In genomic region chr9:49055333-49056205, GRCm38 (mm10) we compare ENCODE assay signal across 8 mouse cellular contexts. TPM values are rescaled to one million over a fixed set of nuclear protein-coding genes. Genes with fewer than 3 reads are reported as not detected.
DNase-seq lines count a peak whose midpoint lies in the region; ATAC-seq lines count a peak whose summit lies in the region.

Gene Zw10, plus strand, starts transcription at chr9:49055613.

- H3K4me1 ChIP-seq in heart, embryonic 10.5 days: peaks cover 6% of the 10 kb centered on the region; the same call in 1 of the 2 replicates
- peaks cover 17% of the 10 kb centered on the region for H3K4me1 ChIP-seq in kidney, embryonic 15.5 days

- peaks cover 23% of the 10 kb centered on the region for H3K36me3 ChIP-seq in heart, embryonic 10.5 days
- H3K36me3 ChIP-seq in kidney, embryonic 15.5 days: peaks cover 26% of the 10 kb centered on the region

- H3K27ac ChIP-seq in heart, embryonic 10.5 days: peak within 1 kb of the TSS; percentile 92
- peak within 1 kb of the TSS; percentile 63 for H3K27ac ChIP-seq in kidney, embryonic 15.5 days

- under 1% methylated on average over 53 of the region's 53 CpGs for WGBS in heart, embryonic 10.5 days
- under 1% methylated on average over 53 of the region's 53 CpGs for whole genome bisulfite sequencing in kidney, embryonic 15.5 days

- peak within 1 kb of the TSS; percentile 67 for H3K9ac ChIP-seq in kidney, embryonic 15.5 days

- peak within 1 kb of the TSS; percentile 85 for H3K4me3 ChIP-seq in heart, embryonic 10.5 days
- peak within 1 kb of the TSS; percentile 63 for H3K4me3 ChIP-seq in kidney, embryonic 15.5 days (replicated peaks)

- no peaks in the 10 kb centered on the region for H3K27me3 ChIP-seq in heart, embryonic 10.5 days (ENCODE audit: insufficient read depth, poor library complexity, severe bottlenecking)
- H3K27me3 ChIP-seq in kidney, embryonic 15.5 days: no peaks in the 10 kb centered on the region

- H3K9me3 ChIP-seq in heart, embryonic 10.5 days: no peaks in the 10 kb centered on the region
- H3K9me3 ChIP-seq in kidney, embryonic 15.5 days (replicated peaks): no peaks in the 10 kb centered on the region

- peak within 1 kb of the TSS; percentile 68 for H3K4me2 ChIP-seq in kidney, embryonic 15.5 days

- DNase-seq in B cell, adult 2 months: peak; percentile 90 to 91
- DNase-seq in brain, adult 2 months (ENCODE audit: low read depth, low spot score): peak; percentile 99
- DNase-seq in heart, embryonic 10.5 days (ENCODE audit: low spot score): peak; percentile 98
- DNase-seq in liver: peak; percentile 95
- peak; percentile 93 to 96 for DNase-seq in spleen, postnatal 4 days (ENCODE audit: low spot score in 2 of 2)

- ATAC-seq in erythroblast, adult 5-6 weeks (replicated peaks; ENCODE audit: low FRiP score, poor library complexity, severe bottlenecking): peak; percentile 97
- peak; percentile 98 for ATAC-seq in kidney, embryonic 15.5 days (replicated peaks; ENCODE audit: low FRiP score)
- ATAC-seq in monocyte, adult 5-6 weeks (replicated peaks; ENCODE audit: insufficient number of reproducible peaks, low FRiP score, low TSS enrichment, poor library complexity, severe bottlenecking): peak; percentile 98

RNA-seq across cellular contexts. Expression of gene Zw10, which starts in this region (rescaled TPM):
- 10.0 and 12.1 TPM in 2 replicates for total RNA-seq in erythroblast, adult 5-6 weeks (2015; ENCODE audit: low replicate concordance)
- total RNA-seq in erythroblast, adult 5-6 weeks (2017; ENCODE audit: low replicate concordance): 12.8 and 20.6 TPM in 2 replicates
- 33.4 and 37.7 TPM in 2 replicates for polyA plus RNA-seq in heart, embryonic 10.5 days (2016; fragmentation: Nextera tagmentation; extraction: Ambion mirVana)
- polyA plus RNA-seq in kidney, embryonic 15.5 days (2015; fragmentation: Nextera tagmentation; extraction: Ambion mirVana): 38.4 and 41.5 TPM in 2 replicates
- total RNA-seq in monocyte, adult 5-6 weeks (2017): 31.9 to 40.0 TPM (median 37.3 TPM) in 3 replicates

Comparison
In these comparisons a context has a peak if more than half of its experiments do, and no peak if none do; other contexts are left out.
1. Peak in every context shown above with its lines: DNase-seq, ATAC-seq, H3K4me3 ChIP-seq and H3K27ac ChIP-seq.